In genomic region chr9:64947483-64948095, GRCm38 (mm10) we compare ENCODE assay signal across 30 mouse cellular contexts. TPM values are rescaled to one million over a fixed set of nuclear protein-coding genes. Genes with fewer than 3 reads are reported as not detected.
"Had no signal": no experiment of that assay in that cellular context is flagged by ENCODE, and none has a peak within 500 bp of the region (broad histone marks: within the 10 kb centered on the region; RNA-seq: fewer than 3 reads in every experiment).

No protein-coding gene starts in this region.

- DNase-seq: gastrocnemius, postnatal 14 days; gastrocnemius, postnatal 36 days; heart, adult 11 months; heart, adult 2 months; heart, postnatal 14 days; heart, postnatal 36 days; kidney, adult 11 months; kidney, adult 2 months; kidney, adult 9 months; kidney, postnatal 14 days; kidney, postnatal 36 days; liver, embryonic 13.5 days; liver, postnatal 0 days had no signal

- H3K4me1 ChIP-seq: heart, embryonic 15.5 days had no signal

- H3K36me3 ChIP-seq: heart, embryonic 13.5 days; heart, embryonic 15.5 days; hindbrain, embryonic 13.5 days; hindbrain, embryonic 15.5 days; kidney, embryonic 15.5 days; limb, embryonic 10.5 days; limb, embryonic 12.5 days; liver, embryonic 13.5 days; liver, embryonic 15.5 days had no signal

- H3K9me3 ChIP-seq: heart, embryonic 13.5 days; heart, embryonic 15.5 days; hindbrain, embryonic 13.5 days; hindbrain, embryonic 15.5 days; kidney, embryonic 15.5 days; limb, embryonic 10.5 days; limb, embryonic 12.5 days; liver, embryonic 13.5 days; liver, embryonic 15.5 days had no signal

- ATAC-seq: hindbrain, postnatal 0 days; intestine, embryonic 16.5 days; liver, postnatal 0 days had no signal

- H3K4me3 ChIP-seq: heart, adult 2 months; heart, embryonic 13.5 days; heart, embryonic 15.5 days; hindbrain, embryonic 13.5 days; hindbrain, embryonic 15.5 days; kidney, embryonic 15.5 days; left cerebral cortex, adult 2 months; limb, embryonic 10.5 days; limb, embryonic 12.5 days; liver, embryonic 13.5 days; liver, embryonic 15.5 days had no signal

- H3K4me2 ChIP-seq: heart, embryonic 11.5 days; heart, embryonic 13.5 days; heart, embryonic 15.5 days; hindbrain, embryonic 13.5 days; hindbrain, embryonic 15.5 days; kidney, embryonic 15.5 days; limb, embryonic 12.5 days; liver, embryonic 13.5 days; liver, embryonic 15.5 days had no signal

- H3K9ac ChIP-seq: heart, embryonic 13.5 days; heart, embryonic 15.5 days; hindbrain, embryonic 13.5 days; hindbrain, embryonic 15.5 days; kidney, embryonic 15.5 days; limb, embryonic 12.5 days; liver, embryonic 13.5 days; liver, embryonic 15.5 days; liver, postnatal 0 days had no signal

- H3K27ac ChIP-seq: heart, adult 2 months; heart, embryonic 13.5 days; heart, embryonic 15.5 days; hindbrain, embryonic 13.5 days; hindbrain, embryonic 15.5 days; hindbrain, postnatal 0 days; kidney, embryonic 15.5 days; kidney, postnatal 0 days; left cerebral cortex, adult 2 months; limb, embryonic 10.5 days; limb, embryonic 12.5 days; liver, embryonic 13.5 days; liver, embryonic 15.5 days had no signal

RNA-seq across cellular contexts. Expression of gene Slc24a1, which starts 3.8 kb away (rescaled TPM):
- total RNA-seq: gastrocnemius, adult 8-10 months; hematopoietic stem cell, adult 5-6 weeks; liver, adult 2 months had no signal
- polyA plus RNA-seq: kidney, adult 2 months; kidney, postnatal 0 days; large intestine, adult 2 months; liver, adult 2 months had no signal
